Mouse (Mus musculus) CH12.LX (cell line): ENCODE measurements at regions not wholly inside any gene's neighbourhood (a gene's known extent, or its start where the extent isn't known, plus 50 kb on each side); places are given as distances from the start of the nearest gene placed in this dataset.

Source experiments
- DNase-seq: peaks from one replicate; pipeline ENCODE4 v3.0.0-alpha.2; 2013; ENCODE audit errors: extremely low read depth
- H3K27ac ChIP-seq: 2 replicates; pipeline ENCODE4 v1.5.1; 2012; ENCODE audit warnings: low read depth, mild to moderate bottlenecking, control low read depth, moderate library complexity; ENCODE audit not compliant: insufficient read depth
- H3K27me3 ChIP-seq: replicated peaks from 2 replicates; pipeline ENCODE3; 2012; ENCODE audit warnings: inconsistent platforms
- H3K36me3 ChIP-seq, 2 experiments: replicated peaks in 1 of 2; 2 replicates each; pipeline versions ENCODE3 to v1.6.1; 2012; ENCODE audit warnings: inconsistent platforms in 1 of 2, low read length in 1 of 2, mild to moderate bottlenecking in 1 of 2, mixed read lengths in 1 of 2, moderate library complexity in 1 of 2; ENCODE audit not compliant: control insufficient read depth in 1 of 2, insufficient read depth in 1 of 2
- H3K4me1 ChIP-seq, 2 experiments: 2 replicates each; pipeline ENCODE4 v1.6.1; 2012; ENCODE audit warnings: inconsistent platforms in 1 of 2, moderate library complexity in 1 of 2; ENCODE audit not compliant: insufficient read depth in 2 of 2, control insufficient read depth in 1 of 2
- H3K4me2 ChIP-seq: 2 replicates; pipeline ENCODE4 v1.6.1; 2012; ENCODE audit warnings: low read depth, mild to moderate bottlenecking, control low read depth; ENCODE audit not compliant: poor library complexity, insufficient read depth, severe bottlenecking
- H3K4me3 ChIP-seq, 3 experiments: fragments of 150-350 bp in 1 of 3; sonication (generic) in 1 of 3; replicated peaks in 1 of 3; 2 replicates each; pipeline versions ENCODE3 to v1.5.1; 2011 to 2012; ENCODE audit warnings: low read depth in 2 of 3, low read length in 2 of 3, mild to moderate bottlenecking in 2 of 3, moderate library complexity in 2 of 3, control low read depth in 1 of 3, improper control_type of control experiment in 1 of 3, inconsistent platforms in 1 of 3, mixed read lengths in 1 of 3; ENCODE audit not compliant: poor library complexity in 1 of 3
- H3K79me2 ChIP-seq: replicated peaks from 2 replicates; pipeline ENCODE4 v1.6.1; 2012; ENCODE audit warnings: mild to moderate bottlenecking, moderate library complexity; ENCODE audit not compliant: control insufficient read depth, poor library complexity, insufficient read depth, severe bottlenecking; ENCODE audit errors: extremely low read depth
- H3K9ac ChIP-seq: 2 replicates; pipeline ENCODE4 v1.6.1; 2012; ENCODE audit warnings: low read depth, mild to moderate bottlenecking, control low read depth, moderate library complexity; ENCODE audit not compliant: insufficient read depth
- H3K9me3 ChIP-seq: replicated peaks from 2 replicates; pipeline ENCODE3; 2012; ENCODE audit warnings: low read length, inconsistent platforms, mixed read lengths
- BHLHE40 ChIP-seq: IDR thresholded peaks from 2 replicates; pipeline ENCODE4 v1.6.1; 2011; ENCODE audit warnings: mild to moderate bottlenecking, low read depth, low read length, improper control_type of control experiment
- CHD1 ChIP-seq: IDR thresholded peaks from 2 replicates; pipeline ENCODE4 v1.6.1; 2012; ENCODE audit warnings: low read depth, low read length, improper control_type of control experiment, inconsistent platforms
- CHD2 ChIP-seq: IDR thresholded peaks from 2 replicates; pipeline ENCODE4 v1.6.1; 2011; ENCODE audit warnings: low read length, improper control_type of control experiment
- CTCF ChIP-seq, 2 experiments: IDR thresholded peaks in 1 of 2; conservative IDR thresholded peaks in 1 of 2; 2 replicates each; pipeline ENCODE4 v1.5.1; 2011 to 2012; ENCODE audit warnings: low read depth in 2 of 2, low read length in 2 of 2, improper control_type of control experiment in 1 of 2, inconsistent platforms in 1 of 2, mild to moderate bottlenecking in 1 of 2, moderate library complexity in 1 of 2
- EP300 ChIP-seq: IDR thresholded peaks from 2 replicates; pipeline ENCODE4 v1.6.1; 2011; ENCODE audit warnings: low read length, improper control_type of control experiment
- HCFC1 ChIP-seq: IDR thresholded peaks from 2 replicates; pipeline ENCODE4 v1.6.1; 2012; ENCODE audit warnings: low read depth, mild to moderate bottlenecking, inconsistent platforms, low read length, improper control_type of control experiment
- IRF4 ChIP-seq: IDR thresholded peaks from 2 replicates; pipeline ENCODE4 v1.6.1; 2014; ENCODE audit warnings: low read depth, mild to moderate bottlenecking, inconsistent platforms, low read length, improper control_type of control experiment
- MAX ChIP-seq: IDR thresholded peaks from 2 replicates; pipeline ENCODE4 v1.6.1; 2011; ENCODE audit warnings: low read length, improper control_type of control experiment
- MAZ ChIP-seq: IDR thresholded peaks from 2 replicates; pipeline ENCODE4 v1.6.1; 2012; ENCODE audit warnings: low read depth, mild to moderate bottlenecking, inconsistent platforms, low read length, improper control_type of control experiment, moderate library complexity
- NRF1 ChIP-seq: IDR thresholded peaks from 2 replicates; pipeline ENCODE4 v1.6.1; 2014; ENCODE audit warnings: low read depth, mild to moderate bottlenecking, inconsistent platforms, low read length, improper control_type of control experiment, moderate library complexity
- PAX5 ChIP-seq: IDR thresholded peaks from 2 replicates; pipeline ENCODE4 v1.6.1; 2012; ENCODE audit warnings: low read length, inconsistent platforms, mixed read lengths
- POLR2A ChIP-seq: IDR thresholded peaks from 2 replicates; pipeline ENCODE4 v1.6.1; 2011; ENCODE audit warnings: low read depth, mild to moderate bottlenecking, improper control_type of control experiment, low read length
- RAD21 ChIP-seq: IDR thresholded peaks from 2 replicates; pipeline ENCODE4 v1.6.1; 2011; ENCODE audit warnings: low read depth, mild to moderate bottlenecking, low read length, improper control_type of control experiment, moderate library complexity
- SIN3A ChIP-seq: IDR thresholded peaks from 2 replicates; pipeline ENCODE4 v1.6.1; 2012; ENCODE audit warnings: low read length, improper control_type of control experiment, inconsistent platforms
- SMC3 ChIP-seq: IDR thresholded peaks from 2 replicates; pipeline ENCODE4 v1.6.1; 2011; ENCODE audit warnings: low read depth, low read length, improper control_type of control experiment
- UBTF ChIP-seq: IDR thresholded peaks from 2 replicates; pipeline ENCODE4 v1.6.1; 2012; ENCODE audit warnings: low read depth, mild to moderate bottlenecking, inconsistent platforms, low read length, improper control_type of control experiment, moderate library complexity
- ZKSCAN1 ChIP-seq: IDR thresholded peaks from 2 replicates; pipeline ENCODE4 v1.6.1; 2012; ENCODE audit warnings: low read depth, inconsistent platforms, low read length, improper control_type of control experiment, borderline replicate concordance
- ZMIZ1 ChIP-seq: IDR thresholded peaks from 2 replicates; pipeline ENCODE4 v1.6.1; 2012; ENCODE audit warnings: low read depth, mild to moderate bottlenecking, inconsistent platforms, low read length, improper control_type of control experiment
- dilution Hi-C: fragments of 300-500 bp; cut with MboI; formaldehyde crosslinking; loops from 2 replicates; pipeline ENCODE4 v1.14.3; 2020; ENCODE audit warnings: low sequenced_read_pairs; ENCODE audit not compliant: extremely low pct_unique_long_range_greater_than_20kb, extremely low pct_ligation_motif_present
- in situ Hi-C: fragments of 300-500 bp; cut with MboI; formaldehyde crosslinking; loops from 3 replicates; pipeline ENCODE4 v1.14.3; 2019; ENCODE audit warnings: low sequenced_read_pairs, low pct_ligation_motif_present, low pct_unique_long_range_greater_than_20kb, mixed read lengths

- TF ChIP-seq SIN3A: no peak
- TF ChIP-seq CTCF (conservative IDR thresholded peaks at IDR 0.05 in 1 of 2, IDR thresholded peaks at IDR 0.05 in 1 of 2; ENCODE audit: low read depth in 2 of 2, low read length in 2 of 2): peak; percentile 57 to 65; a peak in 3 of 4 replicates
- no peak for TF ChIP-seq MAZ
- TF ChIP-seq PAX5: no peak
- no peak for TF ChIP-seq ZKSCAN1
- no peak for TF ChIP-seq CHD1
- no peak for TF ChIP-seq HCFC1
- TF ChIP-seq MAX: no peak
- TF ChIP-seq NRF1: no peak
- TF ChIP-seq SMC3: peak; percentile 38
- peak; percentile 8 for TF ChIP-seq RAD21
- TF ChIP-seq EP300: peak; percentile 26; the same call in 1 of the 2 replicates
- TF ChIP-seq BHLHE40: no peak
- TF ChIP-seq UBTF: no peak
- Histone ChIP-seq H3K9me3 (no peaks in the 10 kb centered on the region), H3K4me2 (peak overlapping the region; percentile 79), H3K79me2 (peaks cover 20% of the 10 kb centered on the region), H3K27me3 (no peaks in the 10 kb centered on the region), H3K4me3 (peak overlapping the region in 1 of 3 experiments; percentile 6), H3K36me3 (peaks cover 26 to 69% of the 10 kb centered on the region in 2 experiments), H3K9ac (peak overlapping the region; percentile 21; the same call in 1 of the 2 replicates), H3K27ac (no peak overlapping the region), H3K4me1 (peaks cover 32 to 61% of the 10 kb centered on the region in 2 experiments)
- dilution Hi-C loops: no loop called here
- no peak for DNase-seq
- in situ Hi-C loops: no loop called here
Observed at GRCm38 (mm10) chr6:31197631-31198338, 200.8 kb upstream of the Mkln1 start.

- H3K4me1 ChIP-seq: peaks cover 32 to 55% of the 10 kb centered on the region in 2 experiments
- H3K4me2 ChIP-seq: peak overlapping the region; percentile 79
- DNase-seq: no peak
- H3K27me3 ChIP-seq: no peaks in the 10 kb centered on the region
- dilution Hi-C loops: no loop called here
- peaks cover 23 to 66% of the 10 kb centered on the region in 2 experiments for H3K36me3 ChIP-seq
- H3K9me3 ChIP-seq: no peaks in the 10 kb centered on the region
- peak overlapping the region in 1 of 3 experiments; percentile 6 for H3K4me3 ChIP-seq
- H3K79me2 ChIP-seq: peaks cover 20% of the 10 kb centered on the region
- in situ Hi-C loops: no loop called here
- H3K27ac ChIP-seq: no peak overlapping the region
- TF ChIP-seq IRF4 (peak; percentile 53; the same call in 1 of the 2 replicates), CHD2 (no peak), MAZ (no peak), ZMIZ1 (no peak), POLR2A (no peak)
- peak overlapping the region; percentile 21; the same call in 1 of the 2 replicates for H3K9ac ChIP-seq
Observed at GRCm38 (mm10) chr6:31198340-31198739, 200.2 kb upstream of the Mkln1 start.
